Mouse (Mus musculus) limb, embryonic 13.5 days (tissue): Measurements from ENCODE around the gene Zfp981. TPM values are rescaled to one million over a fixed set of nuclear protein-coding genes. Genes with fewer than 3 reads are reported as not detected.
"Not testable (repeated sequence)": the region's sequence is repeated elsewhere in the genome, so short reads cannot be mapped to it uniquely, and the experiment has no call there.

Experiments
- ATAC-seq: fragments of 200-750 bp; cut with Nextera tagmentation; 2 replicates; pipeline ENCODE4 v1.8.0; 2017; ENCODE audit warnings: low read depth, moderate number of reproducible peaks, moderate TSS enrichment; ENCODE audit not compliant: low FRiP score
- H3K27ac ChIP-seq: fragments of 300-500 bp; sonication (generic); 2 replicates; pipeline ENCODE4 v1.5.1; 2015; ENCODE audit warnings: inconsistent platforms, mild to moderate bottlenecking, moderate library complexity
- H3K27me3 ChIP-seq: fragments of 300-500 bp; sonication (generic); 2 replicates; pipeline ENCODE4 v1.6.1; 2015; ENCODE audit warnings: mild to moderate bottlenecking, inconsistent platforms
- H3K36me3 ChIP-seq: fragments of 300-500 bp; sonication (generic); 2 replicates; pipeline ENCODE4 v1.6.1; 2015; ENCODE audit warnings: inconsistent platforms, mild to moderate bottlenecking, moderate library complexity
- H3K4me1 ChIP-seq: fragments of 300-500 bp; sonication (generic); 2 replicates; pipeline ENCODE4 v1.6.1; 2015; ENCODE audit warnings: inconsistent platforms
- H3K4me2 ChIP-seq: fragments of 300-500 bp; sonication (generic); replicated peaks from 2 replicates; pipeline ENCODE4 v1.6.1; 2015; ENCODE audit warnings: inconsistent platforms, mild to moderate bottlenecking, moderate library complexity
- H3K4me3 ChIP-seq: fragments of 300-500 bp; sonication (generic); 2 replicates; pipeline ENCODE4 v1.5.1; 2015; ENCODE audit warnings: moderate library complexity, mild to moderate bottlenecking, inconsistent platforms
- H3K9ac ChIP-seq: fragments of 300-500 bp; sonication (generic); 2 replicates; pipeline ENCODE4 v1.6.1; 2015; ENCODE audit warnings: mild to moderate bottlenecking, inconsistent platforms
- H3K9me3 ChIP-seq: fragments of 300-500 bp; sonication (generic); 2 replicates; pipeline ENCODE4 v1.6.1; 2016; ENCODE audit warnings: inconsistent platforms
- WGBS: fragments of 180-500 bp; shearing (Covaris S2); methylation state at CpG from one replicate; pipeline ENCODE4 v1.1.7; 2015; 5-methylcytosine and 5-hydroxymethylcytosine counted together
- polyA plus RNA-seq: library from polyadenylated mRNA; unstranded; fragments of >200 nt; fragmentation: Nextera tagmentation; extraction: Ambion mirVana; gene quantifications from 2 replicates; pipeline ENCODE4 v1.2.1, GENCODE M21; 2015

Zfp981 gene
- polyA plus RNA-seq, 1 experiment from 2014 or later = 0.15 TPM

DNA sequence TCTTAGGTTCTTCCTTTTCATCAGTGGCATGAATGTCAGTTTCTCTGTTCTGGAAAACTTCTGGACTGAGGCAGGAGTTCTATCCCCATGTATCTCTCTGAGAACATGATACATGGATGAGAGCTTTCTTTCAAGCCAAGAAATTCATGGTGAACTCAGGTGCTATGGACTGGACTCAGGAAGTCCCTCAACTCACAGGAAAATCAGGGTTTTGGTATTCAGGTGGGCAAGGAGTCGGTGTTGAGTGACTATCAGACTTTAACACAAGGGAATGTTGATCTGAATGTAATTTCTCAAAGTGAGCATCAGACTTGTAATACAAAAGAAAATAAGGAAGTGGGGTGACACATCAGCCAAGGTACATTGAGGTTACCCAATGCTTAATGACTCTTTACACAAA lies 9.8 kb upstream of the Zfp981 start:
- WGBS = 79% methylated on average over 1 of the region's 1 CpGs
- H3K27ac ChIP-seq, H3K27me3 ChIP-seq, H3K9ac ChIP-seq, H3K4me1 ChIP-seq, ATAC-seq, H3K4me2 ChIP-seq, H3K4me3 ChIP-seq, H3K36me3 ChIP-seq: not testable (repeated sequence)
- H3K9me3 ChIP-seq = peaks cover 53% of the 10 kb centered on the region

GRCm38 (mm10) chr4:146492439-146492838 lies 9.4 kb upstream of the Zfp981 start:
- H3K9me3 ChIP-seq = peaks cover 53% of the 10 kb centered on the region
- no peaks in the 10 kb centered on the region for H3K36me3 ChIP-seq
- no peak overlapping the region for H3K9ac ChIP-seq
- no peak overlapping the region for H3K27ac ChIP-seq
- H3K4me2 ChIP-seq = no peak overlapping the region
- H3K4me1 ChIP-seq = no peaks in the 10 kb centered on the region
- H3K4me3 ChIP-seq = no peak overlapping the region
- ATAC-seq = no peak
- H3K27me3 ChIP-seq = no peaks in the 10 kb centered on the region

- Histone ChIP-seq H3K9ac (no peak overlapping the region), H3K4me1 (no peaks in the 10 kb centered on the region), H3K36me3 (no peaks in the 10 kb centered on the region), H3K9me3 (peaks cover 56% of the 10 kb centered on the region), H3K27ac (no peak overlapping the region), H3K4me2 (no peak overlapping the region), H3K4me3 (no peak overlapping the region), H3K27me3 (no peaks in the 10 kb centered on the region)
- no peak for ATAC-seq
- WGBS = 48% methylated on average over 1 of the region's 1 CpGs
Observed at GRCm38 (mm10) chr4:146492851-146493250, 9.0 kb upstream of the Zfp981 start.

DNA sequence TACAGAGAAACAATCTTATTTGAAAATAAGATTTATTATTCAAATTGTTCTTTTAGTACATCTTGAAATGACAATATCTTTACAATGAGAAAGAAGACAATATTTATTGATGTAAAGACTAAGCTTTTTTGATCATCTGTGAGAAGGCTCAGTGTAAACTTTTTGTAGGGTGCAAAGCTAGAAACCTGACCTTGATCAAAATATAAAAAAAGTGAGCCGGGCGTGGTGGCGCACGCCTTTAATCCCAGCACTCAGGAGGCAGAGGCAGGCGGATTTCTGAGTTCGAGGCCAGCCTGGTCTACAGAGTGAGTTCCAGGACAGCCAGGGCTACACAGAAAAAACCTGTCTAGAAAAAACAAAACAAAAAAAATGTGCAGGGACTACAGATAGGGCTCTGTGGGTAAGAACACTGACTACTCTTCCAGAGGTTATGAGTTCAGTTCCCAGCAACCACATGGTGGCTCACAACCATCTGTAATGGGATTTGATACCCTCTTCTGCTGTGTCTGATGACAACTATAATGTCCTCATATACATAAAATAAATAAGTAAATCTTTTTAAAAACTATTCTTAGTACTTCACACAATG lies 8.4 kb upstream of the Zfp981 start:
- H3K9me3 ChIP-seq = peaks cover 56% of the 10 kb centered on the region
- not testable (repeated sequence) for H3K27ac ChIP-seq, H3K27me3 ChIP-seq, H3K4me2 ChIP-seq, H3K4me3 ChIP-seq, H3K36me3 ChIP-seq, H3K4me1 ChIP-seq, H3K9ac ChIP-seq
- ATAC-seq = peak; percentile 10; the same call in 1 of the 2 replicates
- 85% methylated on average over 6 of the region's 6 CpGs for WGBS

DNA sequence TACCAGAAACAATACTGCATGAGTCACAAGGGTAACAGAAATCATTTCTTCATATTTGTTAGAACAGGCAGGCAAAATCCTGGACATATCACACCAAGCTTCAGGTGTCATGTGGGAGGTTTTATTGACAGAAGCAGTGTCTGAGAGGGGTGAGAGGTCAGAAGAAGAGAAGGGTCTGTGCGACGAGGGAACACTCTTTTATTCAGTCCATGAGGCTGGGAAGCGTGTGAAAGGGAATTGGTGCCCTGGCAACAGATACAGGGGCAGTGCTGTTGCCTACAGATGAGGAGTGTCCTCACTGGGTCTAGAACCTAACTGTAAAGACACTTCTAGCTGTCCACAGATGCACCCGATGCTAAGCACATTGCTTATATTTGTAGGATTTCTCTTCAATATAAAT lies 6.8 kb upstream of the Zfp981 start:
- WGBS = 66% methylated on average over 4 of the region's 4 CpGs
- Histone ChIP-seq H3K4me3 (no peak overlapping the region), H3K27me3 (no peaks in the 10 kb centered on the region), H3K4me2 (no peak overlapping the region), H3K9ac (no peak overlapping the region), H3K9me3 (peaks cover 56% of the 10 kb centered on the region), H3K36me3 (no peaks in the 10 kb centered on the region), H3K4me1 (no peaks in the 10 kb centered on the region), H3K27ac (no peak overlapping the region)
- ATAC-seq = peak; percentile 9; the same call in 1 of the 2 replicates

DNA sequence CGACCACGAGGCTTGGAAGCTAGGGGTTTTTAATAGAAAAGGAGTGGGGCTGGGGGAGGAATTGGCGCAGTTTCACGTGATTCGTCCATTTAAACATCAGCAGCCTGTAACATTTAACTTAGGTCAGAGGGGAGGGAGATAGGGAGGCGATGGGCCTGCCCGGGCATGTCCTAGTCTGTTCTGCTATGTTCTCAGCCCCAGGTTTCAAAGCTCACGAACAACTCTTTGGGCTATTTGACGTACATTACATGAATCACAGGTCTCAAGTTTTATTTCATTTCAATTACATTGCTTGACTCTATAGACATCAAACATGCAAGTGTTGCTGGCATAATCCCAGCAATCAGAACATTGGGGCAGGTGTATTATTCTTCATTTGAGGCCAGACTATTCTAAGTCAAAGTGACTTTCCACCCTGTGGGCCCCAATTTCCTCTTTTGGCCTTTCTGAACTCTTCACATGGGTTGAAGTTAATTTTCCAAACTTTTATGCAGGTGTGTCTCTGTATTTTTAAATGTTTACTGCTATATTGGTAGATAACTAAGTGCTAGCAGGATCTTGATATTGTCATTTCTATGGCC lies 4.0 kb upstream of the Zfp981 start:
- WGBS = 82% methylated on average over 9 of the region's 9 CpGs
- H3K4me2 ChIP-seq, H3K27me3 ChIP-seq, H3K4me3 ChIP-seq, H3K36me3 ChIP-seq, H3K9ac ChIP-seq, H3K4me1 ChIP-seq, ATAC-seq, H3K27ac ChIP-seq: not testable (repeated sequence)
- H3K9me3 ChIP-seq = peaks cover 54% of the 10 kb centered on the region

DNA sequence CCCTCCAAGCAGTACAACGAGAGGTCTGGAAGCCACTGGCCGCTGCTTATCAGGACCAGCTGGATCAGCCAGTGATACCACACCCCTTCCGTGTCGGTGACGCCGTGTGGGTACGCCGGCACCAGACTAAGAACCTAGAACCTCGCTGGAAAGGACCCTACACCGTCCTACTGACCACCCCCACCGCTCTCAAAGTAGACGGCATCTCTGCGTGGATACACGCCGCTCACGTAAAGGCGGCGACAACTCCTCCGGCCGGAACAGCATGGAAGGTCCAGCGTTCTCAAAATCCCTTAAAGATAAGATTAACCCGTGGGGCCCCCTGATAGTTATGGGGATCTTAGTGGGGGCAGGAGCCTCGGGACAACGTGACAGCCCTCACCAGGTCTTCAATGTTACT lies 7.2 kb downstream of the Zfp981 start:
- WGBS = 94% methylated on average over 21 of the region's 24 CpGs
- H3K27me3 ChIP-seq, H3K4me2 ChIP-seq, ATAC-seq, H3K4me3 ChIP-seq, H3K4me1 ChIP-seq, H3K27ac ChIP-seq, H3K9ac ChIP-seq, H3K36me3 ChIP-seq: not testable (repeated sequence)
- peaks cover 14% of the 10 kb centered on the region for H3K9me3 ChIP-seq

DNA sequence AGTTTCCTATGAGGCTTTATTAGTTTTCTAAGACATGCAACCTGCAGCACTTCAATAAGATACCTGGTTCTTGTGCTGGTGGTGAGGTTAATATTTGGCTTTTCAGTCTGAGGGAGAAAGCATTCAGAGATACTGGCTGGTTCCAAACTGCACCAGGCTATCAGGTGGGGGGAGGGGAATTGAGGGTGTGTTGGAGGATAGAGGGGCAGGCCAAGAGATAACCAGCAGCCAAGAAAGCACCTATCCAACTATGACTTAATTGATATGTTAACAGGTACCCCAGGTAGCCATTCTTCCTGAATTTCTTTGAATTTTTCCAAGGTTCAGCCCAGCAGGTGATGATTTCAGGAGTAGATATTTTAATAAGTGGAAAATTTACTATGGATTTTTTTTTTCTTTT lies 10.0 kb downstream of the Zfp981 start:
- not testable (repeated sequence) for H3K4me2 ChIP-seq, H3K27ac ChIP-seq, H3K4me3 ChIP-seq, H3K9ac ChIP-seq, H3K27me3 ChIP-seq, H3K36me3 ChIP-seq, H3K4me1 ChIP-seq, ATAC-seq
- H3K9me3 ChIP-seq = peaks cover 35% of the 10 kb centered on the region

DNA sequence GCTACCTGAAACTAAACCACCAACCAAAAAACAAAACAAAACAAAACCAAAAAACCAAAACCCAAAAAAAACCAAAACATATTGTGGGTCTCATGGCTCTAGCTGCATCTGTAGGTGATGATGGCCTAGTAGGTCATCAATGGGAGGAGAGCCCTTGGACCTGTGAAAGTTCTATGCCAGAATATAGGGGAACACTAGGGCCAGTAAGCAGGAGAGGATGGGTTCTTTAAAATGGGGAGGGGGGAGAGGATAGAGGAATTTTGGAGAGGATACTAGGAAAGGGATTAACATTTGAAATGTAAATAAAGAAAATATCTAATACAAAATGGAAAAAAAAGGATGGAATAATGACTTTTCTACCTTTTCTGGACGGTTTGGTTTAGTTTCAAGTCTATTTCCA lies 14.6 kb downstream of the Zfp981 start:
- H3K27me3 ChIP-seq = no peaks in the 10 kb centered on the region
- H3K4me2 ChIP-seq = no peak overlapping the region
- no peak overlapping the region for H3K4me3 ChIP-seq
- ATAC-seq = no peak
- H3K9ac ChIP-seq = no peak overlapping the region
- H3K36me3 ChIP-seq = no peaks in the 10 kb centered on the region
- no peaks in the 10 kb centered on the region for H3K4me1 ChIP-seq
- no peak overlapping the region for H3K27ac ChIP-seq
- peaks cover 64% of the 10 kb centered on the region for H3K9me3 ChIP-seq
- WGBS = 63% methylated on average over 1 of the region's 1 CpGs

- H3K4me1 ChIP-seq, H3K36me3 ChIP-seq, H3K4me3 ChIP-seq, ATAC-seq, H3K27ac ChIP-seq, H3K4me2 ChIP-seq, H3K9ac ChIP-seq, H3K27me3 ChIP-seq: not testable (repeated sequence)
- WGBS = 65% methylated on average over 2 of the region's 2 CpGs
- H3K9me3 ChIP-seq = peaks cover 66% of the 10 kb centered on the region
Observed at GRCm38 (mm10) chr4:146517150-146517549, 15.3 kb downstream of the Zfp981 start.

- 87% methylated on average over 2 of the region's 2 CpGs for WGBS
Observed at GRCm38 (mm10) chr4:146520723-146521122, 18.9 kb downstream of the Zfp981 start.

DNA sequence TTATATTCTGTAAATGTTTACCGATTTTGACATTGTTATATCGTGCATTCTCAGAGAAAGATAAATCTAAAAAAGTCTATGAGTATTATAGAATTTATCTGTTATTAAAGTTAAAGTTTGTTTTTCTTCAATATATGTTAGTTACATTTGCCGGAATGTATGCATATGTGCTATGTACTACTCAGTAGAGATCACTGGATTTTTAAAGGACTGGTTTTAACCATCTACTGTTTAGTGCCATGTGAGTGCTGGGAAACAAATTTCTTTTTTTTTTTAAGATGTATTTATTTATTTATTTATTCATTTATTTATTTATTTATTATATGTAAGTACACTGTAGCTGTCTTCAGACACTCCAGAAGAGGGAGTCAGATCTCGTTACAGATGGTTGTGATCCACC lies 32.7 kb downstream of the Zfp981 start:
- H3K27me3 ChIP-seq = no peaks in the 10 kb centered on the region
- 86% methylated on average over 4 of the region's 4 CpGs for WGBS
- H3K4me2 ChIP-seq = no peak overlapping the region
- no peaks in the 10 kb centered on the region for H3K36me3 ChIP-seq
- ATAC-seq = peak; percentile 28; the same call in 1 of the 2 replicates
- no peak overlapping the region for H3K27ac ChIP-seq
- peaks cover 42% of the 10 kb centered on the region for H3K9me3 ChIP-seq
- no peaks in the 10 kb centered on the region for H3K4me1 ChIP-seq
- no peak overlapping the region for H3K9ac ChIP-seq
- no peak overlapping the region for H3K4me3 ChIP-seq

More at GRCm38 (mm10) chr4:146520723-146521122, 18.9 kb downstream of the Zfp981 start:
- Histone ChIP-seq H3K27me3 (no peaks in the 10 kb centered on the region), H3K9me3 (peaks cover 78% of the 10 kb centered on the region), H3K4me2 (no peak overlapping the region), H3K27ac (no peak overlapping the region), H3K36me3 (no peaks in the 10 kb centered on the region), H3K9ac (no peak overlapping the region), H3K4me1 (no peaks in the 10 kb centered on the region), H3K4me3 (no peak overlapping the region)
- no peak for ATAC-seq

DNA sequence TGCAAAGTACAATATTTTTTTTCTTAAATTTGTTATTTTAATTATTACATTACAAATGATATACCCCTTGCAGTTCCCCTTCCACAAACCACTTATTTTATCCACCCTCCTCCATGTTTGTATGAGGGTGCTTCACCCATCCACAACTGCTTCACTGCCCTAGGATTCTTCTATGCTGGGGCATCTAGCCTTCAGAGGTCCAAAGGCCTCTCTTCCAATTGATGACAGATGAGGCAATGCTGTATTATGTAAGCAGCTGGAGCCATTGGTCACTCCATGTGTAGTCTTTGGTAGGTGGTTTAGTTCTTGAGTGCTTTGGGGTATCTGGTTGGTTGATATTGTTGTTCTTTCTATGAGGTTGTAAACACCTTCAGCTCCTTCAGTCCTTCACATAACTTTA lies 34.1 kb downstream of the Zfp981 start:
- Histone ChIP-seq H3K9ac (no peak overlapping the region), H3K36me3 (no peaks in the 10 kb centered on the region), H3K27ac (no peak overlapping the region), H3K27me3 (no peaks in the 10 kb centered on the region), H3K4me3 (no peak overlapping the region), H3K9me3 (peaks cover 44% of the 10 kb centered on the region), H3K4me1 (no peaks in the 10 kb centered on the region), H3K4me2 (no peak overlapping the region)
- no peak for ATAC-seq
